Mouse (Mus musculus) midbrain, embryonic 15.5 days (tissue): ENCODE measurements around the gene Unc13a. TPM values are rescaled to one million over a fixed set of nuclear protein-coding genes. Genes with fewer than 3 reads are reported as not detected.

Source experiments
- ATAC-seq: fragments of 200-750 bp; cut with Nextera tagmentation; replicated peaks from 2 replicates; pipeline ENCODE4 v1.8.0; 2017; ENCODE audit warnings: moderate TSS enrichment
- H3K27ac ChIP-seq: fragments of 300-500 bp; sonication (generic); 2 replicates; pipeline ENCODE4 v1.5.1; 2015; ENCODE audit warnings: mild to moderate bottlenecking, inconsistent platforms
- H3K27me3 ChIP-seq: fragments of 300-500 bp; sonication (generic); replicated peaks from 2 replicates; pipeline ENCODE4 v1.6.1; 2015; ENCODE audit warnings: inconsistent platforms
- H3K36me3 ChIP-seq: fragments of 300-500 bp; sonication (generic); replicated peaks from 2 replicates; pipeline ENCODE4 v1.6.1; 2015; ENCODE audit warnings: inconsistent platforms
- H3K4me1 ChIP-seq: fragments of 300-500 bp; sonication (generic); 2 replicates; pipeline ENCODE4 v1.6.1; 2015; ENCODE audit warnings: inconsistent platforms
- H3K4me2 ChIP-seq: fragments of 300-500 bp; sonication (generic); 2 replicates; pipeline ENCODE4 v1.6.1; 2015; ENCODE audit warnings: inconsistent platforms, mild to moderate bottlenecking, moderate library complexity
- H3K4me3 ChIP-seq: fragments of 300-500 bp; sonication (generic); 2 replicates; pipeline ENCODE4 v1.5.1; 2015; ENCODE audit warnings: mild to moderate bottlenecking, inconsistent platforms
- H3K9ac ChIP-seq: fragments of 300-500 bp; sonication (generic); 2 replicates; pipeline ENCODE4 v1.6.1; 2015; ENCODE audit warnings: mild to moderate bottlenecking, inconsistent platforms
- H3K9me3 ChIP-seq: fragments of 300-500 bp; sonication (generic); 2 replicates; pipeline ENCODE4 v1.6.1; 2016; ENCODE audit warnings: inconsistent platforms
- WGBS: fragments of 180-500 bp; shearing (Covaris S2); methylation state at CpG from one replicate; pipeline ENCODE4 v1.1.7; 2015; ENCODE audit warnings: mixed read lengths; 5-methylcytosine and 5-hydroxymethylcytosine counted together
- polyA plus RNA-seq: library from polyadenylated mRNA; unstranded; fragments of >200 nt; fragmentation: Nextera tagmentation; extraction: Ambion mirVana; gene quantifications from 2 replicates; pipeline ENCODE4 v1.2.1, GENCODE M21; 2015

Gene Unc13a
- polyA plus RNA-seq, 1 experiment from 2014 or later, result 26.9 TPM

DNA sequence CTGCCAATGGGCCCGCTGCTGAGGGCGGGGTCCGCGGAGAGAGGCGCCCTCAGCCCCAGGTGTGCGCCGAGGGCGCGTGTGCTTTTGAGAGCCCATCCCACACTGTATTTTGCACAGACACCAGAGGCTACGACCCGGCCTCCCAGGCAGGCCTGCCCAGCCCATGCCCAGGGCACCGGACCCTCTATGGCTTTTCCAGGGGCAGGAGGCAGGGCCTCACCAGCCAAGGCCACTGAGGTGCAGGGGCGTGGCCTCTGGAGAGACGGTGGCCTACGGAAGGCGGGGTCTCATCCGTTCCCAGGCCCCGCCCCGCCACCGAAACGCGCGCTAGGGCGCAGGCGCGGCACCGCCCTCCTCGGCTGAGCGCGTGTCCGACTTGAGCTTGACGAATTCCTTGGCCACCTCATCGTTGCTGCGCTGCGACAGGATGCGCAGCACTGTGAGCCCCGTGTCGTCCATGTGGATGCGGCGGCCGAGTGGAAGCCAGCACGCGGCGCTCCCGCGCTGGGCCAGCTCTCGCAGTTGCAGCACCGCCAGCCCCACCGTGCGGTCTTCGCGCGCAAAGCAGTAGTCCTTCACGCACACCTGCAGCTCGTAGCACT lies 42.4 kb downstream of the Unc13a start:
- peak; percentile 86 for ATAC-seq
- Histone ChIP-seq H3K9ac (peak overlapping the region; percentile 51), H3K9me3 (no peaks in the 10 kb centered on the region), H3K36me3 (no peaks in the 10 kb centered on the region; the same call in 1 of the 2 replicates), H3K27me3 (peaks cover 12% of the 10 kb centered on the region), H3K4me2 (peak overlapping the region; percentile 84), H3K4me3 (peak overlapping the region; percentile 49), H3K27ac (peak overlapping the region; percentile 84), H3K4me1 (peaks cover 19% of the 10 kb centered on the region)
- under 1% methylated on average over 55 of the region's 55 CpGs for WGBS

- Histone ChIP-seq H3K4me2 (peak overlapping the region; percentile 84), H3K27ac (peak overlapping the region; percentile 84), H3K4me3 (peak overlapping the region; percentile 49), H3K9ac (peak overlapping the region; percentile 51), H3K27me3 (peaks cover 12% of the 10 kb centered on the region), H3K36me3 (no peaks in the 10 kb centered on the region; the same call in 1 of the 2 replicates), H3K9me3 (no peaks in the 10 kb centered on the region), H3K4me1 (peaks cover 18% of the 10 kb centered on the region)
- ATAC-seq, result no peak
- WGBS, result 10% methylated on average over 16 of the region's 16 CpGs
Measured at GRCm38 (mm10) chr8:71628396-71629095, 43.0 kb downstream of the Unc13a start.

DNA sequence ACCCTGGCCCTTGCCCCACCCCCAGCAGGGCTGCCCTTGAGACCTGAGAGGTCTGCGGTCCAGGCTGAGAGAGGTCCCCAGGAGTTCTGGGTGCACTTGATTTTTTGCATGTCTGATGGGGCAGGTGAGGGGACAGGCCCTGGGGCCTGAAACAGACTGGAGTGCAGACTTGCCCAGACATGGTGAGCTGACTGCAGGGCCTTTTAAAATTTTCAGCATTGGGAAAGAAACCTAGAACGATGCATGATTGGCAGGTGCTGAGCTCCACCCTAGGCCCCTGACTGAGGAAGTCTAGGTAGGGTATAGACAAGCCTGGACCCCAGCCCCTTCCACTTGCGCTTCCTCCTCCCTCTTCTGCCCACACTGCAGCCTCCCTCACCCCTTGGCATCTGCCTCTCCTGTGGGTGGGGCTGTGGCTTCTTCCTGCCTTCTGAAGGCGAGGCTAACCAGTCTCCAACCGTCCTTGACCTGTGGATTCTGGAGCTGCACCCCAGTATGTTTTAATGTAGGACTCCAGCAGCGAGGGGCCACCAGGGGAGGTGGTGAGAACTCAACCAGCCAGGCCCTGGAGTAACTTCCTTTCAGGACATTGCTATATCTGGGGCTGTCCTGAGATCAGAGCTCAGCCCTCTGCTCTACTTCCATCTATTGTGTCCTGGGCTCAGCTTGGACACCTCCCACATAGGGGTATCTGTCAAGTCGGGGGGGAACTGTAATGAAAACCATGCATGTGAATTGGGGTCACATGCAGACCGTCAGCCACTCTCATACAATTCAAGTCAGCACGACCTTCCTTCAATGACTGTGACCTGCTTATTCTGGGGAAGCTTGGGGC lies 44.1 kb downstream of the Unc13a start:
- WGBS, result 53% methylated on average over 9 of the region's 9 CpGs
- Histone ChIP-seq H3K4me1 (peaks cover 18% of the 10 kb centered on the region), H3K9me3 (no peaks in the 10 kb centered on the region), H3K9ac (no peak overlapping the region), H3K27ac (0 out of 2 replicates have a peak overlapping the region, but pooled peaks have one; percentile 18), H3K4me3 (no peak overlapping the region), H3K36me3 (peaks cover 7% of the 10 kb centered on the region), H3K27me3 (peaks cover 12% of the 10 kb centered on the region), H3K4me2 (no peak overlapping the region)
- ATAC-seq, result no peak

DNA sequence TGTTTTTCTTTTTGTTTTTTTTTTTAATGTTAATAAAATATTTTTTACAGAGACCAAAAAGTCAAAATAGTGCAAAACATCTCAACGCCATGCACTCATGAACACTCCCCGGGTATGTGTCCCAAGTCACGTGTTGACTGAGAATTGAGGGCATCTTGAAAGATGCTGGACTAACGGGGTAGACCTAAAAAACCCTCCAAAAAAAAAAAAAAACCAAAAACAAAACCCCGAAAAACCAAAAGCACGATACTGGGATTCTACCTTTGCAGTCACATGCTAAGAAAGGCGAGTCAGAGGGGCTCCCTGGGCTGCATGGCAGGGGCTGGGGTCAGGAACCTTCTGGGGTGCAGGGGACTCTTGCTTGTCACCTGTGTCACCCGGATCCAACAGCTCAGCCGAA lies 44.8 kb downstream of the Unc13a start:
- Histone ChIP-seq H3K9me3 (no peaks in the 10 kb centered on the region), H3K27me3 (peaks cover 12% of the 10 kb centered on the region), H3K9ac (no peak overlapping the region), H3K36me3 (peaks cover 14% of the 10 kb centered on the region), H3K4me3 (no peak overlapping the region), H3K27ac (0 out of 2 replicates have a peak overlapping the region, but pooled peaks have one; percentile 18), H3K4me1 (peaks cover 18% of the 10 kb centered on the region), H3K4me2 (no peak overlapping the region)
- no peak for ATAC-seq
- 91% methylated on average over 9 of the region's 9 CpGs for WGBS

GRCm38 (mm10) chr8:71625088-71625487 lies 46.5 kb downstream of the Unc13a start:
- peaks cover 26% of the 10 kb centered on the region for H3K36me3 ChIP-seq
- 76% methylated on average over 1 of the region's 1 CpGs for WGBS
- ATAC-seq, result no peak

DNA sequence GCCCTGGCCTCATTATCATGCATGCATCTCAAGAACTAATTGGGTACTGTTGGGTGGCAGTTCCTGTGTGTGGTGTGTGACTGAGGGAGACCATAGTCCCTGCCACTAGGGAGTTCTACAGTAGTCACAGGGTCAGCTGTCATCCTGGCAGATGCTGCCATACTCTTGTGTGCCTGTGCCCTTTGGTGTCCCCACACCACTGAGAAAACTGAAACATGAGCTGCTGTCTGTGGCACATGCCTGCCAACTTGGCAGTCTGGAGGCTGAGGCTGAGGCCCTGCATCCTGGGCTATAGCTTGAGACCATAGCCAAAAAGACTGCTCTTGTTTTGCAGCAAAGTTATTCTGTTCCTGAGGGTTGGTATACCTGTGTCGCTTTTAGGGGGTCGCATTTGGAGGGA lies 51.8 kb downstream of the Unc13a start:
- 100% methylated on average over 2 of the region's 2 CpGs for whole genome bisulfite sequencing
- peaks cover 59% of the 10 kb centered on the region for H3K36me3 ChIP-seq
- H3K4me3 ChIP-seq, result no peak overlapping the region
- no peak for ATAC-seq
- H3K27ac ChIP-seq, result no peak overlapping the region
- H3K9me3 ChIP-seq, result no peaks in the 10 kb centered on the region
- H3K4me1 ChIP-seq, result no peaks in the 10 kb centered on the region
- no peak overlapping the region for H3K9ac ChIP-seq
- H3K4me2 ChIP-seq, result no peak overlapping the region
- H3K27me3 ChIP-seq, result no peaks in the 10 kb centered on the region

More at GRCm38 (mm10) chr8:71625088-71625487, 46.5 kb downstream of the Unc13a start:
- Histone ChIP-seq H3K9ac (no peak overlapping the region), H3K4me3 (no peak overlapping the region), H3K27me3 (peaks cover 3% of the 10 kb centered on the region; the same call in 1 of the 2 replicates), H3K4me2 (no peak overlapping the region), H3K27ac (no peak overlapping the region), H3K9me3 (no peaks in the 10 kb centered on the region), H3K4me1 (peaks cover 16% of the 10 kb centered on the region)

DNA sequence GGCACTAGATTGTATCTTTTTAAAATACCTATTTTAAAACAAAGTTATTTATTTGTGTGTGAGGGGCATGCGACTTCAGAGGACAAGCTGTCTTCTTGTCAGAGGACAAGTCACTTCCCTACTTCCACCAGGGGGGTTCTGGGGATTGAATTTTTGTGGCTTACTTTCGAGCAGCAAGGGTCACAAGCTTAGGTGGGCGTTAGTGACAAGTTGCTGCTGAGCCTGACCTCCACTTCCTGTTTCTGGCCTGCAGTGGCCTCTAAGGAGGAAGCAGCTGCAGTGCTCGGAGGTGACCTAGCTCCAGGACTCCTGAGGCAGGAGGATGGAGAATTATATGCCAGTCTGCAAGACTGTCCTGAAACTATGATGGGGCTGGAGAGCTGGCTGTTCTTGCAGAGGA lies 58.1 kb downstream of the Unc13a start:
- H3K27ac ChIP-seq, result no peak overlapping the region
- H3K4me3 ChIP-seq, result no peak overlapping the region
- no peak for ATAC-seq
- H3K4me1 ChIP-seq, result peaks cover 14% of the 10 kb centered on the region
- H3K36me3 ChIP-seq, result peaks cover 23% of the 10 kb centered on the region
- H3K9ac ChIP-seq, result no peak overlapping the region
- H3K9me3 ChIP-seq, result no peaks in the 10 kb centered on the region
- 72% methylated on average over 4 of the region's 4 CpGs for WGBS
- no peaks in the 10 kb centered on the region for H3K27me3 ChIP-seq
- no peak overlapping the region for H3K4me2 ChIP-seq

DNA sequence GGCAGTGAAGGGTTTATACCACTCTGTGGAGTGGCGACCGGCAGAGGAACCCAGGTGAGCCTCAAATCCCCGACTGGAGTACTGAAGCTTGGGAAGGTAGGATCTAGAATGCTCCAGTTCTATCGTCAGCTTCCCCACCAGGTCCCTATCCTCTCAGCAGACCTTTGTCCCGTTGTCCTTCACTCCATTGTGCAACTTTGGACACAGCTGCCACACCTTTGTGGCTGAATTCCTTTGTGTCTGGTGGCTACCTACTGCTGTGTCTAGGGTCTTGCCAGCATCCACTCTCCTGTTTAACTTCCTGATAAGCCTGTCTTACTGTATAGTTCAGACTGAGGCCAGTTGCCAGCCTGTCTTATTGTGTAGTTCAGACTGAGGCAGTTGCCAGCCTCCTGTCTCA lies 59.4 kb downstream of the Unc13a start:
- Histone ChIP-seq H3K4me3 (peak overlapping the region; percentile 67), H3K4me1 (peaks cover 14% of the 10 kb centered on the region), H3K4me2 (peak overlapping the region; percentile 61), H3K36me3 (peaks cover 13% of the 10 kb centered on the region; the same call in 1 of the 2 replicates), H3K9ac (peak overlapping the region; percentile 59), H3K27me3 (no peaks in the 10 kb centered on the region), H3K27ac (no peak overlapping the region), H3K9me3 (no peaks in the 10 kb centered on the region)
- no peak for ATAC-seq
- 27% methylated on average over 5 of the region's 5 CpGs for WGBS

- H3K27me3 ChIP-seq, result no peaks in the 10 kb centered on the region
- H3K4me3 ChIP-seq, result peak within 1 kb of the TSS; percentile 67
- peaks cover 10% of the 10 kb centered on the region; the same call in 1 of the 2 replicates for H3K36me3 ChIP-seq
- ATAC-seq, result peak; percentile 99
- H3K4me2 ChIP-seq, result peak within 1 kb of the TSS; percentile 61
- peaks cover 14% of the 10 kb centered on the region for H3K4me1 ChIP-seq
- peak within 1 kb of the TSS; percentile 59 for H3K9ac ChIP-seq
- peak within 1 kb of the TSS; percentile 88 for H3K27ac ChIP-seq
- WGBS, result under 1% methylated on average over 81 of the region's 82 CpGs
- no peaks in the 10 kb centered on the region for H3K9me3 ChIP-seq
Measured at GRCm38 (mm10) chr8:71610822-71611651, 60.5 kb downstream of the Unc13a start, which contains the start of gene Colgalt1. Gene Colgalt1 (plus strand): TSS chr8:71610998.

- Histone ChIP-seq H3K27me3 (peaks cover 44% of the 10 kb centered on the region), H3K36me3 (no peaks in the 10 kb centered on the region), H3K9ac (no peak overlapping the region), H3K9me3 (no peaks in the 10 kb centered on the region), H3K27ac (no peak overlapping the region), H3K4me2 (no peak overlapping the region), H3K4me1 (peaks cover 17% of the 10 kb centered on the region), H3K4me3 (no peak overlapping the region)
- 64% methylated on average over 7 of the region's 7 CpGs for WGBS
- ATAC-seq, result no peak
Measured at GRCm38 (mm10) chr8:71604021-71604420, 67.5 kb downstream of the Unc13a start.

- Histone ChIP-seq H3K4me3 (peak overlapping the region; percentile 37), H3K9ac (peak overlapping the region; percentile 13; the same call in 1 of the 2 replicates), H3K9me3 (no peaks in the 10 kb centered on the region), H3K4me2 (peak overlapping the region; percentile 43), H3K27ac (peak overlapping the region; percentile 2; the same call in 1 of the 2 replicates), H3K27me3 (peaks cover 44% of the 10 kb centered on the region), H3K36me3 (no peaks in the 10 kb centered on the region), H3K4me1 (peaks cover 17% of the 10 kb centered on the region)
- WGBS, result 1% methylated on average over 32 of the region's 32 CpGs
- ATAC-seq, result peak; percentile 72
Measured at GRCm38 (mm10) chr8:71602666-71603334, 68.8 kb downstream of the Unc13a start.
